Mouse (Mus musculus): ENCODE measurements around the gene Foxl1. TPM values are rescaled to one million over a fixed set of nuclear protein-coding genes. Genes with fewer than 3 reads are reported as not detected.

Gene Foxl1
- 0.06 TPM in 1 of 2 replicates, not detected in the other for polyA plus RNA-seq (2012; ENCODE audit: low replicate concordance)

GRCm38 (mm10) chr8:121127756-121128375 lies at the start of gene Foxl1:
Gene Foxl1 (plus strand): TSS chr8:121127940.

GRCm38 (mm10) chr8:121084210-121084951 lies 43.4 kb upstream of the Foxl1 start, which contains the start of gene Foxf1:
Gene Foxf1 (plus strand): TSS chr8:121084386.

GRCm38 (mm10) chr8:121107668-121108656 lies 19.8 kb upstream of the Foxl1 start, which contains the start of gene Mthfsd:
Gene Mthfsd (minus strand): TSS chr8:121108392.

GRCm38 (mm10) chr8:121115948-121116347 lies 11.8 kb upstream of the Foxl1 start, which contains the start of gene Foxc2:
Gene Foxc2 (plus strand): TSS chr8:121116171.

Other genes with a start within 250 kb of the Foxl1 start
- gene Foxf1, start 43.6 kb upstream of the Foxl1 start, polyA plus RNA-seq (2012; ENCODE audit: low replicate concordance): 0.50 TPM in 1 of 2 replicates, not detected in the other
- 95.8 and 137 TPM in 2 replicates for gene Mthfsd, start 19.5 kb upstream of the Foxl1 start, polyA plus RNA-seq (2012; ENCODE audit: low replicate concordance)
- gene Foxc2, start 11.8 kb upstream of the Foxl1 start, polyA plus RNA-seq (2012; ENCODE audit: low replicate concordance): 0.33 and 0.63 TPM in 2 replicates